ENCODE assay signal across 8 mouse cellular contexts in genomic region chr3:95673707-95674211, GRCm38 (mm10). TPM values are rescaled to one million over a fixed set of nuclear protein-coding genes. Genes with fewer than 3 reads are reported as not detected.
DNase-seq lines count a peak whose midpoint lies in the region; ATAC-seq lines count a peak whose summit lies in the region.

No protein-coding gene starts in this region.

- peak; percentile 65 to 68 for DNase-seq in spleen, postnatal 10 days (ENCODE audit: low spot score in 2 of 2)
- DNase-seq in spleen, adult 12 weeks (ENCODE audit: low spot score), result no peak
- no peak for DNase-seq in limb, embryonic 11.5 days (ENCODE audit: low spot score)
- DNase-seq in cerebellum, adult 9-10 months, result no peak
- DNase-seq in adrenal gland, postnatal 25 days, result no peak

- no peak for ATAC-seq in forebrain, embryonic 13.5 days
- peak; percentile 6; the same call in 1 of the 2 replicates for ATAC-seq in limb, embryonic 11.5 days (ENCODE audit: insufficient number of reproducible peaks, low FRiP score, low TSS enrichment, low read depth)
- no peak for ATAC-seq in neural tube, embryonic 13.5 days (ENCODE audit: low read depth)
- no peak for ATAC-seq in cerebellum, adult (ENCODE audit: insufficient number of reproducible peaks, low FRiP score, low TSS enrichment)

- no peak overlapping the region for H3K4me2 ChIP-seq in forebrain, embryonic 13.5 days
- peak overlapping the region; percentile 37; the same call in 1 of the 2 replicates for H3K4me2 ChIP-seq in limb, embryonic 11.5 days (ENCODE audit: low read depth, severe bottlenecking)
- 0 out of 2 replicates have a peak overlapping the region, but pooled peaks have one; percentile 16 for H3K4me2 ChIP-seq in neural tube, embryonic 13.5 days

- H3K4me1 ChIP-seq in forebrain, embryonic 13.5 days, result peaks cover 15% of the 10 kb centered on the region; the same call in 1 of the 2 replicates
- peaks cover 43% of the 10 kb centered on the region for H3K4me1 ChIP-seq in limb, embryonic 11.5 days (ENCODE audit: control insufficient read depth, insufficient read depth, low read length)
- peaks cover 38% of the 10 kb centered on the region for H3K4me1 ChIP-seq in neural tube, embryonic 13.5 days (replicated peaks)

- no peaks in the 10 kb centered on the region for H3K27me3 ChIP-seq in forebrain, embryonic 13.5 days
- H3K27me3 ChIP-seq in limb, embryonic 11.5 days (ENCODE audit: control insufficient read depth, insufficient read depth, low read length), result no peaks in the 10 kb centered on the region
- H3K27me3 ChIP-seq in neural tube, embryonic 13.5 days, result no peaks in the 10 kb centered on the region

- peaks cover 43% of the 10 kb centered on the region for H3K36me3 ChIP-seq in forebrain, embryonic 13.5 days (ENCODE audit: poor library complexity, severe bottlenecking)
- H3K36me3 ChIP-seq in limb, embryonic 11.5 days (ENCODE audit: control insufficient read depth, insufficient read depth, low read length), result peaks cover 4% of the 10 kb centered on the region
- peaks cover 32% of the 10 kb centered on the region for H3K36me3 ChIP-seq in neural tube, embryonic 13.5 days

- 31% methylated on average over 11 of the region's 11 CpGs for WGBS in forebrain, embryonic 13.5 days
- 16% methylated on average over 11 of the region's 11 CpGs for WGBS in limb, embryonic 11.5 days
- 28% methylated on average over 11 of the region's 11 CpGs for WGBS in neural tube, embryonic 13.5 days

- no peaks in the 10 kb centered on the region for H3K9me3 ChIP-seq in forebrain, embryonic 13.5 days (replicated peaks)
- no peaks in the 10 kb centered on the region for H3K9me3 ChIP-seq in limb, embryonic 11.5 days (ENCODE audit: control insufficient read depth, low read length)
- H3K9me3 ChIP-seq in neural tube, embryonic 13.5 days, result no peaks in the 10 kb centered on the region

- H3K27ac ChIP-seq in forebrain, embryonic 13.5 days, result no peak overlapping the region
- H3K27ac ChIP-seq in limb, embryonic 11.5 days (replicated peaks; ENCODE audit: low read depth, low read length), result peak overlapping the region; percentile 95
- H3K27ac ChIP-seq in neural tube, embryonic 13.5 days (replicated peaks), result peak overlapping the region; percentile 81

- H3K4me3 ChIP-seq in forebrain, embryonic 13.5 days, result no peak overlapping the region
- H3K4me3 ChIP-seq in limb, embryonic 11.5 days (ENCODE audit: low read depth, low read length), result peak overlapping the region; percentile 18; the same call in 1 of the 2 replicates
- H3K4me3 ChIP-seq in neural tube, embryonic 13.5 days, result no peak overlapping the region

- H3K9ac ChIP-seq in forebrain, embryonic 13.5 days, result peak overlapping the region; percentile 23; the same call in 1 of the 2 replicates
- H3K9ac ChIP-seq in limb, embryonic 11.5 days (ENCODE audit: low read length), result peak overlapping the region; percentile 28
- H3K9ac ChIP-seq in neural tube, embryonic 13.5 days, result 0 out of 2 replicates have a peak overlapping the region, but pooled peaks have one; percentile 36

RNA-seq across cellular contexts. Expression of gene Adamtsl4, which starts 14.0 kb away (rescaled TPM):
- polyA plus RNA-seq in forebrain, embryonic 13.5 days (2015; fragmentation: Nextera tagmentation; extraction: Ambion mirVana), result 0.53 and 0.80 TPM in 2 replicates
- 0.29 and 0.71 TPM in 2 replicates for polyA plus RNA-seq in limb, embryonic 11.5 days (2014; fragmentation: Nextera tagmentation; extraction: Ambion mirVana)
- polyA plus RNA-seq in neural tube, embryonic 13.5 days (2015; fragmentation: Nextera tagmentation; extraction: Ambion mirVana), result 0.71 and 1.4 TPM in 2 replicates
- 5.6 and 6.1 TPM in 2 replicates for total RNA-seq in adrenal gland, postnatal 25 days (2021)

RNA-seq across cellular contexts. Expression of gene Mcl1, which starts 15.2 kb away (rescaled TPM):
- 40.3 and 44.0 TPM in 2 replicates for polyA plus RNA-seq in forebrain, embryonic 13.5 days (2015; fragmentation: Nextera tagmentation; extraction: Ambion mirVana)
- 63.2 and 67.9 TPM in 2 replicates for polyA plus RNA-seq in limb, embryonic 11.5 days (2014; fragmentation: Nextera tagmentation; extraction: Ambion mirVana)
- polyA plus RNA-seq in neural tube, embryonic 13.5 days (2015; fragmentation: Nextera tagmentation; extraction: Ambion mirVana), result 57.1 and 58.8 TPM in 2 replicates
- total RNA-seq in adrenal gland, postnatal 25 days (2021), result 165 and 167 TPM in 2 replicates

RNA-seq across cellular contexts. Expression of gene Ensa, which starts 49.0 kb away (rescaled TPM):
- 98.1 and 108 TPM in 2 replicates for polyA plus RNA-seq in forebrain, embryonic 13.5 days (2015; fragmentation: Nextera tagmentation; extraction: Ambion mirVana)
- polyA plus RNA-seq in limb, embryonic 11.5 days (2014; fragmentation: Nextera tagmentation; extraction: Ambion mirVana), result 78.7 and 81.8 TPM in 2 replicates
- 96.1 and 104 TPM in 2 replicates for polyA plus RNA-seq in neural tube, embryonic 13.5 days (2015; fragmentation: Nextera tagmentation; extraction: Ambion mirVana)
- 86.4 and 93.1 TPM in 2 replicates for total RNA-seq in adrenal gland, postnatal 25 days (2021)

Comparison
In these comparisons a context has a peak if more than half of its experiments do, and no peak if none do; other contexts are left out.
1. DNase-seq: peak in spleen, postnatal 10 days (2 of 2); none in spleen, adult 12 weeks (single experiment), limb, embryonic 11.5 days (single experiment), cerebellum, adult 9-10 months (single experiment) and adrenal gland, postnatal 25 days (single experiment).
2. Peak in every context shown above with its lines, with median percentiles within 50 percentile points of each other: H3K9ac ChIP-seq.